Mouse (Mus musculus) adrenal gland, postnatal 14 days (tissue): ENCODE results near the gene Tigd4. TPM values are rescaled to one million over a fixed set of nuclear protein-coding genes. Genes with fewer than 3 reads are reported as not detected.
"Not testable (repeated sequence)": the region's sequence is repeated elsewhere in the genome, so short reads cannot be mapped to it uniquely, and the experiment has no call there.

Source experiments
- DNase-seq: peaks from one replicate; pipeline ENCODE4 v3.0.0; 2021; ENCODE audit warnings: mixed read lengths
- long read RNA-seq, 2 experiments: library from polyadenylated mRNA; stranded (forward); transcript quantifications; one replicate each; pipeline ENCODE4 v2.0.0; 2021
- total RNA-seq: library from RNA; stranded (reverse); gene quantifications from 2 replicates; pipeline ENCODE4 v1.2.3, GENCODE M21; 2021

Tigd4 gene
- total RNA-seq = 0.11 TPM in 1 of 2 replicates, not detected in the other
- long read RNA-seq, experiment 1 = 0 reads
- long read RNA-seq, experiment 2 = 0 reads

DNA sequence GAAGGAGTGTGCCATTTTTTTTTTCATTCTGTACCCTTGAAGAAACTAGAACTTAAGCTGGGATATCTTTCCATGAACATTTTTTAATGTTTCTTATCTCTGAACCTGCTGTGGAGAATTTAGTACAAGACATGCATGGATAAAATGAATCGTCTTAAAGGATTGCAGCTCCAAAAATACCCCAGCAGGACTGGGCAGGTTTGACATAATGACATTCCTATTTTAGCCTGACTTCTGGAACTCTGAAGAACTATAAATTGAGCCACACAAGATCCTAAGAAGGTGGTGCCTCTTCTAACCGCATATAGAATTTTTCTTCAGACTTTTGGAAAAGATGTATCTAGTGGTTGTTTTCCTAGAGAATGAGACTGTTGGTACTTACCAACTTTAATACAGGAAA is at the start of gene Tigd4:
TSS of gene Tigd4 (plus strand) at position 301 of the 400 bp plus-strand sequence.
- DNase-seq = no peak

DNA sequence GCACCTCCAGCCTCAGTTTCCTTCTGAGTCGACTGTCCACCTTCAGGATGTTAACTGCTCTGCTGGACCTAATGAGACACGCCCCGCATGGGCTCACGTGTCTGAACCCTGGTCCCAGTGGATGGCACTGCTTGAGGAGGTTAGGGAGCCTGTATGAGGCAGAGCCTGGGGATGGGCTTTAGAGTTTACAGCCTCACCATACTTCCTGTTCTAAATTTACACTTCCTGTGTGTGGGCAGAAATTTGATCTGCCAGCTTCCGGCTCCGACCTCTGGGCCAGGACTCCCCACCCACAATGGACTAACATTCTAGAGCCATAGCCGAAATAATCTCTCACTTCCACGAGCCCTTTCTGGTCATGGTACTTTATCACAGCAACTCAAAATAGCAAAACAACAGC is 46.2 kb upstream of the Tigd4 start:
- DNase-seq = peak; percentile 30

DNA sequence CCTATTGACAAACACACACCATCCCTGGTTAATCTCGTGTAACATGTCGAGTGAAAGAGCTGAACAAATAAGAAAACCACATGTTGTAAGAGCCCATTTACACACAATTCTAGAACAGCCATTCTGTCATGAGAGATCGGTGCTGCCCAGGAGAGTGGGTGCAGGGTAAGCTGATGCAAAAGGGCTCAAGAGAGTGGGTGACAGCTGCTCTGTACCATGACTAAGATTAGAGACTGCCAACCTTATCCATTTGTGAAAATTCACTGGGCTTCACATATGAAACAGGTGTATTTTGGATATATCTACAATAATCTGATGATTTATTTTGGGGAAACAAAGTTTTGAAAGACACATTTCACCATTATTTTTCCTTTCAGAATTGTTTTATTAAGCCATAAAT is 37.6 kb upstream of the Tigd4 start:
- no peak for DNase-seq

DNA sequence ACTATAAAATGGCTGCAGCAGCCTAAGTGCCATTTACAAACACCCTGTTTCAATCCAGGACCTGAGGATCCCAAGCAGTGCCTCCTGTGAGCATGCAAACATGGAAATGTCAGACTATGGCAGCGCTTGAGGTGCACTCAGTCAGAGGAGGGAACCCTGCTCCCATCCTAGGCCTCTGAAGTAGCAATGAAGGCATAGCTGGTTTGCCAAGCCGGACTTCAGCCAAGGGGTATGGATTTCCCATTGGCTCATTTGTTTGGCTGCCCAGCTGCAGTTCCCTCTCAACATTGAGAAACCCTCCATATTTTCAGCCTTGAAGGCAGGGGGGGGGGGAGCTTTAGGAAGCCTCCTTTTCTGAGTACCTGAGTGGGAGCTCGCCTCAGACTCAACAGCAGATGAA is 35.1 kb upstream of the Tigd4 start:
- DNase-seq = peak; percentile 31

DNA sequence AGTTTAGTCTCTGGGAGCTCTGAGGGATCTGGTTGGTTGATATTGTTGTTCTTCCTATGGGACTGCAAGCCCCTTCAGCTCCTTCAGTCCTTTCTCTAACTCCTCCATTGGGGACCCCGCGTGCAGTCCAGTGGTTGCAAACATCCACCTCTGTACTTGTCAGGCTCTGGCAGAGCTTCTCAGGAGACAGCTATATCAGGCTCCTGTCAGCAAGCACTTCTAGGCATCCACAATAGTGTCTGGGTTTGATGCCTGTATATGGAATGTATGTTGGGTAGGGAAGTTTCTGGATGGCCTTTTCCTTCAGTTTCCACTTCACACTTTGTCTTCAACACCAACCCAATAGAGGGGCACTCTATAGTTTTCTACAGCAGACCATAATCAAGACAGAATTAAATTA is 30.5 kb upstream of the Tigd4 start:
- not testable (repeated sequence) for DNase-seq

DNA sequence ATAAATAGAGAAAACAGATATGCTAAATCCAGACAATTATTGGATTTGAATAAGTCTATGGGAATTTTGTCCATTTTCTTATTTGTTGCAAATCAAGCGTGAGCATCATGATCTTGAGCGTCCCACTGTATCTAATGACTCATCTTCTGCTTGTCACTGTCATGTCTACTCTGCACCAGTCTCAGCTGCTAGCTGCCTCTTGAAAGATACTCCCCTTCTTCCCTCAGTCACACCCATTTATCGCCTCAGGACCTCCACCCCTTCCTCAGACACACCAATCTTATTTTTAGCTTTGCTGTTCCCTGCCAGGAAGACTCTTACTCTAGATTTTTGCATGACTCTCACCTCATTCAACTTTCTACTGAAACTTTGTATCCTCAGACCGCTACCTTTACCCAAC is 30.0 kb upstream of the Tigd4 start:
- DNase-seq = no peak

DNA sequence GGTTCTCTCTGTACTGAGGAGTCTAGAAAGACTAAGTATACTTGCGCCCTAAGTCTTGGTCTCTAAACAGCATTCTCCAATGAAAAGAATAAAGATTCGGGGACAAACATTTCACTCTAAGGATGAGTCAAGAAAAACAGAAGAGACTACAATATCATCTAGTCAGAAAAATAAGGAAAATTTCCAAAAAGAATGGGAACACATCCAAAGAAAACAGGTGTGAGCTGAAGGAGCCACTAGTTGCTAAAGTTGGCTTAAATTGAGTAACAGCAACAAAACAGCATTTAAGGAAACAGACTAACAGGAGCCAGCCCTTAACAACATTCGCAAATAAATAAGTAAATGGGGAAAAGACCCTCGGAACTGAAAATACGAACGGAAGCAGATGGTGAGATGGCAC is 24.8 kb upstream of the Tigd4 start:
- no peak for DNase-seq

DNA sequence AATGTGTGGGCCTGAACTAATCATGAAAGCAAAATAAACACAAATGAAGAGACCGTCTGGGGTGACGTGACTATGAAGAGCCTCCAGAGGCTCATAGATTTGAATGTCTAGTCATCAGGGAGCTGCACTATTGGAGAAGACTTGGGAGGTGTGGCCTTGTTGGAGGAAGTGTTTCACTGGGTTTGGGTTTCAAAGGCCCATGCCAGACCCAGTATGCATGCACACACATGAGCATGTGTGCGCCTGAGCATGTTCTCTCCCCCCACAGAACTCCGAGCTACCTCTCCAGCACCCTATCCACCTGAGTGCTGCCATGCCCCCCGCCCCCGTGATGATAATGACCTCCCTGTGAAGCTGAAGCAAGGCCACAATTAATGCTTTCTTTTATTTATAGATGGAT is 23.8 kb upstream of the Tigd4 start:
- no peak for DNase-seq

DNA sequence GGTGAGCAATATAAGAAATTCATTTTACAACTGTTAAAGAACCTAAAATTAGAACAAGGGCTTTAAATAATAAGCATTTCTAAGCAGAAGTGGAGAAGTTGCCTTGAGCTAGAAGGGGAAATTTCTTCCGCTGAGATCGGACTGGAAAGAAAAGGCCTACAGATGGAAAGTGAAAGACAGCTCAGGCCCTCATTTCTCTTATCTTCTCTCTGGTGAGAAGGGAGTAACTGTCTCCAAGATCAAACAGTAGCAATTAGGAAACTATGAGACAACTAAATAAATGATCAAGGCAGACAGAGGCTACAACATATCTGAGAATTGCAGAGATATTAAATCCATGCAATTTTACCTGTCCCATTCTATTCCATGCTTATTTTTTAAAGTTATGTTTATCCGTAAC is 22.9 kb upstream of the Tigd4 start:
- DNase-seq = no peak

DNA sequence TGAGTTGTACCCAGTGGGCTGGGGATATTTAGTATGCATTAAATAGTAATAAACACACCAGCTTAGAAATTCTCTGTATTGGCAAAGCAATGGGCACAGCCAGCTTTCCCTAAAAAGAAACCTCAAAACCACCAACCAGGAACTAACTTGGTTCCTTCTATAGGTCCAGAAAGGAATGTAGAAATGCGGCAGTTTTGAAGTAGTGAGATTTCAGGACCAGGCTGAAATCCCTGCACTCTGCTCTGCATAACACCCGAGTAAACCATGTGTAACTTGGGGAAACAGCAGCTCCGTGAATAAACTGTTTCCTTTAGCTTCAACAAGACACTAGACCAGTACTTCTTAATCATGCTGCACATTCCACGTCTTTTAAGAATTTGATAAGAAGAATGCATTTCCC is 12.7 kb upstream of the Tigd4 start:
- no peak for DNase-seq

DNA sequence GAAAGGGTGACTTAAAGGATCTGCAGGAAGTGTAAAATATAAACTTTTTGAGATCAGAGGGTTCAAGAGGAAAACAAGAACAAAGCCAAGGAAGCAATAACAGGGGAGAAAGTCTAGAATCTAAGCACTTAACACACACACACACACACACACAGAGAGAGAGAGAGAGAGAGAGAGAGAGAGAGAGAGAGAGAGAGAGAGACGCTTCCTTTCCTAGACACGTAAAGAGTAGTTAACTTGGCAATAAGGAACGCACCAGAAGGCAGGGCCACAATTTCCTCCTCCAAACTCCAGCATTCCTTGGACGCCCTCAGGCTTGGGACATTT is 11.7 kb upstream of the Tigd4 start:
- no peak for DNase-seq

DNA sequence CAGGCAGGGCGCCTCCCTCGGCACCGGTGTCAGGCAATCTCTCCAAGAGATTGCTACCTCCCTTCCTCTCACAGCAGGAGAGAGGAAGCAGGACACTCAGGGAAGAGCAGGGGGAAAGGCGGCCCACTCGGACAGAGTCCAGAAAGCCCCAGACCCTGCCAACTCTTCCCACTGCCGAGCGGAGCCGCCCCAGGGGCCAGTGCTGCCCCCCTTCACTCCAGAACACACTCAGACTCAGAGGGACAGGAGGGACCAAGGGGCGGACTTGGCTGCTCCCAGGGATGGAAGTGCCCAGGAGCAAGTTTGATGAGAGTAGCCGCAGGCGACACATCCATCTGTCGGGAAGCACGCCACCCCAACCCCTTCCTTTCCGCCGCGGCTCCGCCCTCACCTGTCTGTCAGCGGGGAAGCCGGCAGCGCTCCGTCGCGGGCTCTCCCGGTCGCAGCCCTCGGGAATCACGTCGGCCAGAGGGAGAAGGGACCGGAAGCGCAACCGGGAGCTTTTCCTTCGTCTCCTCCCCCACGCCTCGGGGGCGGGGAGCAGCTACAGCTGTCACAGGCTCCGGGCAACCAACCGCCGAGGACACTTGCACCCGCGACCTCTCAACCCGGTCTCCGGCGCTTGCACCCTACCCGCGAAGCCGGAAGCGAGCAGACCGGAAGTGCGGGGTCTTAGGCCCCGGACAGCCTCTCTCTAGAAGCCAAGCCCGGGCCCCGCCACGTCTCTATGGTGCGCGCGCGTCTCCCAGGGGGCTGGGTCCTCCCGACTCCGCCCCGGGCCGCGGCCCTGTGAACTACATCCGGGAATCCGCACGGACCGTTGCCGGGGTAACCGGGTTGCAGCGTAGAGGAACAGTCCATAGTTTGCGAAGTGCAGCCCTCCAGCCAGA is 11.1 kb upstream of the Tigd4 start, which contains the start of gene Arfip1:
TSS of gene Arfip1 (minus strand) at position 603 of the 890 bp plus-strand sequence.
- peak; percentile 100 for DNase-seq

DNA sequence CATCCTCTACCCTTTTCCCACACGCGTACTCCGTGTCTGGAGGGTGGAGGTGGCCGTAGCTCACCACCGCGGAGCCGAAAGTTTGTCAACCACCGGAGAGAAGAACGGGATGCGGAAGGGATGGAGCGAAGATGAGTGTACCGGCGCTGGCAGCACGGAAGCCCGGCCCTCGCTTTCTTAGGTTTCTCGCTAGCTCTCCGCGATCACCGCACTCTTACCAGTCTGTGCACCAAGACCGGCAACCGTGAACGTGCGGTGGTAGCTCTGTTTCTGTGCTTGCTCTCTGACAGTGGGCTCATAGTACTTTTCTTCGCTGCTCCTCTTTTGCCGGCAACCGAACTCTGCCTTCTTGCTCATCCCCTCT is 10.5 kb upstream of the Tigd4 start:
- DNase-seq = peak; percentile 21

DNA sequence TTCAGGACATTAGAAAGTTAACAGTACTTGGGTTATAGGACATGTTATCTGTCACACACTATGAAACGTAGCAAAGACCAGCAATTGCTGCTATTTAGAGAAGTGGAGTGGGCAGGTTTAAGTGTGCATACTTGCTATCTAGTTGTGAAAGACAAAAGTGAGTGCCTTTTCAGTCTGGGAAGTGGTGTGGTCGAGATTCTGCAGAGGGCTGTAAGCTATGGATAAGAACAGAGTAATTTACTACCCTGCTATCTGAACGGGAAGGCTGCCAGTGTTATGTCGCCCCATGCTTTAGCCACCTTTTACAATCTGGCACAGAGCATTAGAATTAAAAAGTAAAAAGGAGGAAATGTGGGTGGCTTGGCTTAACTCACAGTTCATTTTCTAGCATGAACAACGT is 6.6 kb upstream of the Tigd4 start:
- no peak for DNase-seq

DNA sequence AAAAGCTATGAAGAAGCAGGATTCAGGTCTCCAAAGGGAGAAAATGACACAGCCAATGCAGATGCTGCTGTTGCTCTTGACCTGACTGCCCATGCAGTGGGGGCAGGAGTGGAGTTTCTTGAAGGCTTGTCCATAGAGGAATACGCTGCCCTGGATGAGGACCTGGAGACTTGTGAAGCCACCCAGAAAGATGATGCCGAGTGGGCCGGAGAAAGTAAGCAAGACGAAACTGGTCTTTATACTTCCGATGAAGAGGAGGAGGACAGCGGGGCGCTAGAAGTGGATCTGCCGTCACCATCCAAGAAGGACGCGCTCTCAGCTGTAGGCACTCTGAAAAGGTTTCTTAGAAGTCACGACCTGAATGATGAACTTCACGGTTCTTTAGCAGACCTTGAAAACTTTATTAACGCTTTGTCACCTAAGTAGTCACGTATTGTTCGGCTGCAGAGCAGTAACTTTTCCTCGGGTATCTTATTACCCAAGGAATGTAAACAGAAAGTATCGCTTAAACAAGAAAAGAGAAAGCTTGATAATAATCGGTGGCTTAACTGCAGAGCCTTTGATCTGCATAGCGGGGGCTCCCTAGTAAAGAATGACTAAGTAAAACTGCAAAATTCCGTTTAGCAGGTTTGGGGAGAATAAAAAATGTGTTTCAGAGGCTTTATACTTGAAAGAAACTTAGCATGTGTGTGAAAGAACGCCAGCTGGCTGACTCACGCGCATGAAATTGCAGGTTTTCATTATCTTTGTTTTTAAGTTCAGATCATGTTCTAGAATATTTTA is 1.7 kb downstream of the Tigd4 start:
- no peak for DNase-seq

DNA sequence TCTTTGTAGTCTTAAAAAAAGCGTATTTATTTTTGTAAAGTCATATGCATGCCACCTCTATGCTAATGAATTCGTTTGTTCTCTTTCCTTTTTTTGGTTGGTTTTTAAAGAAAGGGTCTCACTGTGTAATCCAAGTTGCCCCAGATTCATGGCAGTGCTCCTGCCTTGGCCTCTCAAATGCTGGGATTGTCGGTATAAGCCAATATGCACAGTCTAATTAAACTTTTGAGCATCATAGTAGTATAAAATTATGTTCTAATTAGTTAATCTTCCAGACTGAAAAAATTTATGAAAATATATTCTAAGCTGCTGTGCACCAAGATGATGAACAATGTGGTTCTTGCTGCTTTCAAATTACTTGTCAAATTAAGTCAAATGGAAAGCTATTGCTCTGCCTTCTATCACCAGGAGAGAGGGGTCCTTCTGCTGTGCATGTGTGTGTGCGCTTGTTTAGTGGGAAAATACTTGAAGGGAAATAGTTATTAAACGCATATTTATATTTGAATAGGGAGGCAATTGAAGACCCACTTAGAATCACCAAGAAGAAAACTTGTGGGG is 2.4 kb downstream of the Tigd4 start:
- no peak for DNase-seq

DNA sequence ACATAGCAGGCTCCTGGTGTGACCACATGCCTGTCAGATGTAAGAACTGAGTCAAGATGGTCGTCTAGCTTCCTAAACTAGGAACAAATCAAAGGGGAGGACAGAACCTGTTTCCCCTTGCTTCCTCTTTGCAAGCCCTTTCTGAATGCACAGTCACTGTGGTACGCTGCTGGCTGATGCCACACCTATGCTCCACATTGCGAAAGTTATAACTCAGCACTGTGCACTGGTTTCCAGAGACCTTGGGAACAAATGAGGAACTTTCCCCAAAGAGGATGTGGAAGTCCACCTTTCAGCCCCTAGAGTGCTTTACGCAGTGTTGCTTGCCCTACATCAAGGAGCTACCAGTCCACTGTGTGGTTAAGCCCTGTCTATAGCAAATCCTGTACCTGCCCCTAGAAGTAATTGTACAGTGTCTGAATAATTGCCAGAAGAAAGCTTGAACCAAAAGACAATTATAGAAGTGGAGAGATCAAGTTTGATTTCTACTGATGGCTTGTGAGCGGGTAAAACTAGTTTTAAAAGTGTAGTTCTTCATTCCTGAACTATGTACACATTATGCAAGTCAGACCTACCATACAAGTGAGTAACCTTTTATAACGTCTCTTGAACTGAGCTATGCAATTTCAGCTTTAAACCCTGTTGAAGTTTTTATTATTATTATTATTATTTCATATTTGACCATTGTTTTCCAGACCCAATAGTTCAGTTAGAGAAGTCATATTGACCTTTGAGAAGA is 4.8 kb downstream of the Tigd4 start:
- no peak for DNase-seq

DNA sequence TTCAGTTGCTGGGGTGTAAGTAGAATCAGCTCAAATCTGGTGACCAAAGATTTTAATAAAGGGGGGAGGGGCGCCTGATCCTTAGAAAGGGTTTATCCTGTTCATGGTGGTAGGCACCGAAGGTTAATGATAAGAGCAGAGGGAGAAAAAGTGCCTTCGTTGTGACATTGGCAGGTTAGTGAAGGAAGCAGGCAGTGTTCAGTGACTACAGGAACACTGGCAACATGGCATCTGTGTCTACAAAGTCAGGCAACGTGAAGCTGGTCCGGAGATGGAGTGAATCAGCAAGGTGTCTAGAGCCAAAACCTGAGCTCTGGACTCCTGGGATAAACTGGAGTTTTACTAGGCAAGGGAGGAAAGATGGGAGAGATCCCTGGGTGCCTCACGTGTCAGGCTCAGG is 5.4 kb downstream of the Tigd4 start:
- DNase-seq = no peak

DNA sequence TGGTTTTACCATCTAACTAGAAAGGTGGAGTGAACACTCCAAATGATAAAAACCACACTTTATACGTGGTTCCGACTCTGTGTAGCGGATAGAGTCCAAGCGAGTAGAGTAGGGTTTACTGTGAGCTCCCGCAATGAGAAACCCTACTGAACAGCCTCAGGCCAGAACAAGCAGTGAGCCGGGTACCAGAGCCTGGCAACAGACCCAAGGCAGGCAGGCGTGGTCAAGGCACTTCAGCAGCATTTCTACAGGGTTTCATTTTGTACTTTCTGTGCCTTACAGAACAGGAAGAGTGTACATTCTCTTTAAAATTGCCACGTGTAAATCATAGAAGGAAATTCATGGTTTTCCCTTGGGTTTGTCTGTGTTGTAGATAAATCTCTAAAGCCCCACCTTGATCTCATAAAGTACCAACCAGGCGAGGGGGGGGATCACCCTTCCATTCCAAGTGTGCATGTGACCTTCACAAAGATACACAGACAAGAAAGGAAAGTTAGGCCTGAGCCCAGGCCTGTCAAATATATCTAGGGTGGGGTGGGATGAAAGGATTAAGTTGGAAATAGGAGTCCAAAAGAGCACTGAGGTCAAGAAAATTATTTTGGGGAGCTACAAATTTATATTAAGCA is 8.6 kb downstream of the Tigd4 start:
- DNase-seq = no peak

DNA sequence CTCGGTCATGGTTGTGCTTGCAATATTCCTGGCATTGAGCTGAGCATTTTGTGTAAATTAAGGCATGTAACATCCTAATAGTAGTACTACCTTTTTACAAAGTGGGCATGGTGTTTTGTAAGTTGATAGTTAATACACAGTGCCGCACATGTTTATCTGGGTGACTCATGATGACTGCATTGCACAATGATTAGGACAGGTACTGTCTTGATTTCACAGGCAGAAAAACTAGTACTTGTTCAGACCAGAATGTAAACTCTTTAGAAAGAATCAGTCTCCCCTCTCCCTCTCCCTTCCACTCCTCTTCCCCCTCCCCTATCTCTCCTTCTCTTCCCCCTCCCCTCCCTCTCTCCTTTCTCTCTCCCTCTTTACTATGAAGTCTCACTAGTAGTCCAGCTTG is 9.4 kb downstream of the Tigd4 start:
- no peak for DNase-seq

DNA sequence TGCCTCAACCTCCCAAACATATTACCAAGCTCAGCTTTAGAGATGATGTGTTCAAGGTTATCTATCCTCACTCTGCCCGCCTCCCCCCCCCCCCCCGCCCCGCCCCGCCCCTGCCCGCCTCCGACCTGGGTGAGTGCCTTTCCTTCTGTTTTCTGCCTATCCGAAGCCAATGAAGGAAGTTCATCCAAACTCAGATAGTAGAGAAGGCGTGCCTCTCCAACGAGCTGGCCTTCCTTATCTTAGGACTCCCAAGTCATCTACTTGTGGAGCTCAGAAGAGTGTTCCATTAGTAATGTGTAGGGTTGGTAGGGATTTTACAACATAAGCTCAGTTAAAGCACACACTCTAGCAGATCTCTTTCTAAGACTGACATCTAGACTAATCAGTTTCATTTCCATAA is 9.8 kb downstream of the Tigd4 start:
- DNase-seq = no peak

DNA sequence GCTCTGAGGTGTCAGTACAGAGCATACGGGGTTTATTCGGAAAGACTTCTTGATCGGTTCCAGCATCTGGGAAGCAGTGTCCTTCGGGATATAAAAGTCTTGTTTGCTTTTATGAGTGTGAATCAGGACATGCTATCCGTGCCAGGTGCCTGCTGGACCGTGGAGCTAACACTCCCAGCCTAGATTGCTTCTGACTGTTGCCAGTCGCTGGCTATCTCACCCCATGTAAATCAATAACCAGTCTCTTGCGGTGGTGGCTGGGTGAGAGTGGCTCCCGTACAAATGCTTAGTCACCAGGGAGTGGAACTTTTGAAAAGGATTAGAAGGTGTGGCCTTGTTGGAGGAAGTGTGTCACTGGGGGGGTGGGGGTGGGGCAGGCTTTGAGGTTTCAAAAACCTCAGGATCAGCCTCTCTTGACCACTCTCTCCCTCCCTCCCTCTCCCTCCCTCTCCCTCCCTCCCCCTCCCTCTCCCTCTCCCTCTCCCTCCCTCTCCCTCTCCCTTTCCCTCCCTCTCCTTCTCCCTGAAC is 16.9 kb downstream of the Tigd4 start:
- no peak for DNase-seq
